Mouse (Mus musculus) liver, postnatal 0 days (tissue): ENCODE data around the gene Shc2.

Source experiments
- CTCF ChIP-seq: sonication (generic); IDR thresholded peaks from 2 replicates; pipeline ENCODE4 v1.5.1; 2016; ENCODE audit warnings: antibody characterized with exemption, low read depth
- EP300 ChIP-seq: IDR thresholded peaks from 2 replicates; pipeline ENCODE4 v1.6.1; 2016; ENCODE audit warnings: antibody characterized with exemption, low read depth, mild to moderate bottlenecking

DNA sequence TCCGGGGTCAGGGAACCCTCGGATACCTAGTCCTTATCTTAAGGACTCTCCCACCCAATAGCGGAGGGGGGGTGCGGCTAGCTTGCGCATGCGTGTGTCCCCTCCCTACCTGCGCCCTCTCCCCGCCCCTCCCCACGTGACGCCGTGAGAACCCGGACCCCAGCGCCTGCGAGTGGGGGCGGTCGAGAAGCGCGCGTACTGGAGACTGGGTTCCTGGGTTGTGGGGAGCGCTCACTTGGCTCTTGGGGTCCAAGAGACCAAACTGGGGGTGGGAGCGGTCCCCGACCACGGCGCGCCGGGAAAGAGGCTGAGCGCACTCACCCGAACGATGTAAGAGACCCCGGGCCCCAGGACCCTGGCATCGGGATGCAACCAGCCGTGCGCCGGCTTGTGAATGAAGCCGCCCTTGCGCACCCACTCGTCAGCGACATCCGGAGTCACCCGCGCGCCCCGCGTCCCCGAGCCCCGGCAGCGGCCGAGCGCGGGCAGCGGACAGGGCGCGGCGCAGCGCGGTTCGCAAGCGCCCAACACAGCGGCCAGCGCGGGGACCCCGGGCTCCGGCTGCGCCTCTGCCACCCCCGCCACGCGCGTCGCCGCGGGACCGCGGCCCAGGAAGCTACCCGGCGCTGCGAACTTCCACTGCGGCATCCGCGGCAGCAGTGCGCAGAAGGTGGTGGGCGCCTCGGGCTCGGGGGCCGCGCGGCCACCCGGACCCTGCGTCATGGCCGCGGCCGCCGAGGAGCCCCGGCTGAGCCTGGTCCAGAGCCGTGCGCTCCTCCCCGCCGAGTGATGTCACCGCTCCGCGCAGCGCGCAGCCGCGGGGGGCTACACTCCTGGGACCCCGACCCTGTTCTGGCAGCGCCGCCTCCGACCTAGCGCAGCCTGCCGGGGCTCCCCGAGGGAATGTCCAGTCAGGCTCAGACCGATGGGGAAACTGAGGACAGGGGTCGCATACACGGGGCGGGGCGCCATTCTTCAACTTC lies at the start of gene Shc2:
- no peak for TF ChIP-seq CTCF
- TF ChIP-seq EP300, result no peak
